Mouse (Mus musculus) gonadal fat pad, adult 2 months (tissue): Measurements from ENCODE around the gene Cdh20. TPM values are rescaled to one million over a fixed set of nuclear protein-coding genes. Genes with fewer than 3 reads are reported as not detected.

Experiments
- DNase-seq: peaks from one replicate; pipeline ENCODE4 v3.0.0-alpha.2; 2012; ENCODE audit warnings: low read depth
- polyA plus RNA-seq: library from polyadenylated mRNA; depleted of rRNA; stranded (reverse); fragments of >200 nt; gene quantifications from 2 replicates; pipeline ENCODE4 v1.2.3, GENCODE M21; 2012; rRNA removed

The Cdh20 gene
- 0.44 TPM in 1 of 2 replicates, not detected in the other for polyA plus RNA-seq

DNA sequence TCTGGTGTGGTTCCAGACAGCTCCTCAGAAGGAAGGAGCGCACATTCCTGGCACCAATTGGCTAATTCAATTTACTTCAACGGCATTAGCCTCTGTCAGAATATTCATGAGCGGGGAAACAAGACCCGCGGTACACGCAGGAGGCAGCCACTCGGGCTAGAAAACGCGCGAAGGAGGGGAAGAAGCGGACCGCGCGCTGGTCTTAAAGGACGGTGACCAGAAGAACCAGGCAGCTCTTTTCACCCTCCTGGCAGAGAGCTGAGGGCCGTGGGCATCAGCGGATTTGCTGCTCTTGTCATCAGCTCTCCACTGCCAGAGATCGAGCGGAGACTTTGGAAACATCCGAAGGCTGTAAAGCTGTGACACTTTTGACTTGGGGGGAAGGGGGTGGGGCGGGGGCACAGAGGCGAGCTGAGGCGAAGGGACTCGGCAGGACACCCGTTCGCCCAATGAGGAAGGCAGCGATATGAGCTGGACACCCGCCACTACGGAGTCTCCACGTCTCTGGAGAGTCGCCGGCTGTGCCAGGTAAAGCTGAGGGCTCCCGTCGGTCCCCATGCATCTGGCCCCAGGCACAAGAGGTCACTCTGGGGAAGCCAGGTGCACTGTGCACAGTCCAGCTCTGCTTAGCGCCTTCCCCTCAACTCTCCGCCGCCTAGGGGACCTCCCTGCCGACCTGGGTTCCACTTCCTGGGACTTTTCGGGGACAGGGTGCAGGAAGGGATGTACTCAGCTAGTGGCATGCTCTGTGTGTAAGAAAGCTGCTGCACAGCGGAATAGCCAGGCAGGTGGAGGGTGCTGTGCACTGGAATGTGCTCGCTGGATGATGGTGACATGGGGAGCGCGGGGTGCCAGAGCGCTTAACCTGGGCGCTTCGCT is at the start of gene Cdh20:
Gene Cdh20 (plus strand): TSS at position 159 of the 879 bp plus-strand sequence.
- DNase-seq = no peak

DNA sequence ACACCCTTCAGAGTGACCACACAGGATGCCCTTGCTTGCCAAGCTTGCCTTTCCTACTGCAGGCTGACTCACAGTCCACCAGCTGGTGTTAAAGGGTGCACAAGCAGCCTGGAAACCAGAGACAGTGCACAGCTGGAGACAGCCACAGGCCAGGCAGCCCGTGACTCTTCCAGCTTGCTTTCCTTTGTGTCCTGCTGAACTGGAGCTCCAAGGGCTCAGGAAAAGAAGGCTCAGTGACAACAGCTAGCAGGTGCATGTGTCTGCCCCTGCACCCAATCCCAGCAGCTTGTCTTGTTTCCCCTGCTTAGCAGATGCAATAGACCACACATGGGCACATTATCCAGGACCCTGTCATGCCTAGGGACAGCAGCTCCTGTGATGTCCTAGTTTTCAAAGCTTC is 21.5 kb upstream of the Cdh20 start:
- no peak for DNase-seq

DNA sequence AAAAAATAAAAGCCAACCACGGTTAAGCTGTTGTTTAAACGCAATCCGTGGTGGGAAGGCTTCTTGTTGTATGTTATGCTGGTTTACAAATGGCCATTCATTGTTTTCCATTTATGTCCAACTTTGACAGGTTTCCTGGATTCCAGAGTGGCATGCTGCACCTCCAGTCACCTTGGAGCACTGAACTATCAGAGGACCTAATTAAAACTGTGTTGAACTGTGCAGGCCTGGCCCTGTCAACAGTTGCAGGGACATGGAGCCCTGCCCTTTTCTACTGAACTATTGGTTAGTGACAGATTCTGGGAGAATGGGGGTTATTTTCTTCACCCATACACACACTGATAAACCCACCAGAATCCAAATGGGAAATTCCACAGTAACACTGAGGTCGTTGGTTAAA is 20.9 kb upstream of the Cdh20 start:
- DNase-seq = no peak

GRCm38 (mm10) chr1:104754483-104754882 is 13.8 kb upstream of the Cdh20 start:
- no peak for DNase-seq

DNA sequence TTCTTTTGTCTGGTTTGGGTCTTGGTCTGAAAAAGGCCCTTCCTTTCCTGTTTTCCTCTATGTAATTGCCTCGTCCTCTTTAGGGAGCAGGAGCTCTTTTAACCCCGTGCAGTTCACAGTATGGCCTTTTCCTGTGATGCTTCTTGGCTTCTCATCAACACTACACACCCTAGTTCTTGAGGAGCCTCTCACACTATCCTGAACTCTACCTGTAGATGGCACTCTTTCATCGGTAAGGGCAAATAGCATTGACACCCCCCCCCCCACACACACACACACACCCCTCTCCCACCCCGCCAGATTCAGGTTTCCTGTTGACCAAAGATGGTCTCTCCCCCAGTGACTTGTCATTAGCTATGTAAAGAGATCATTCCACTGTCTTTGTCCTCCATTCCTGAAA is 12.4 kb upstream of the Cdh20 start:
- no peak for DNase-seq

- DNase-seq = no peak
These were observed 900 bp downstream of the Cdh20 start for GRCm38 (mm10) chr1:104769250-104769607.

GRCm38 (mm10) chr1:104771937-104772336 is 3.6 kb downstream of the Cdh20 start:
- no peak for DNase-seq

GRCm38 (mm10) chr1:104773207-104773606 is 4.9 kb downstream of the Cdh20 start:
- no peak for DNase-seq

GRCm38 (mm10) chr1:104793488-104793887 is 25.2 kb downstream of the Cdh20 start:
- no peak for DNase-seq

- DNase-seq = no peak
These were observed 27.8 kb downstream of the Cdh20 start for GRCm38 (mm10) chr1:104796146-104796545.

DNA sequence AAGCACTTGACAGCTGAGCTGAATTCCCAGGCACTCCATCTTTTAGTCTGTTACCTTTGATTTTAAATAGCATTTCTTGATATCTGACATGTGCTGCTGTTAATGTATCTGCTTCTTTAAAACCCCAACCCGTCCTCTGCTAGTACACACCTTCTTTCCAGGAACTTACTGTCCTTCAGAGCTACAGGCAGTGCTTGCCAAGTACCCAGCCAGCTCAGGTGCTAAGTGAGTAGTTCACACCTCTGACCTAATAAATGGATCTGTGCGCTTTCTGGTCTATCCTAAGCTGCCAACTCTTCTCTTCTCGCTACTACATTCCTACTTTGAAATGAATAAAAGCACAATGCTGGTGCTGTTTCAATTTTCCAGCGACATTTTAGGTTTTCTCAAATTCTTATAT is 28.8 kb downstream of the Cdh20 start:
- DNase-seq = no peak

- DNase-seq = no peak
These were observed 36.4 kb downstream of the Cdh20 start for GRCm38 (mm10) chr1:104804746-104805145.

GRCm38 (mm10) chr1:104807214-104807613 is 38.9 kb downstream of the Cdh20 start:
- DNase-seq = no peak

- DNase-seq = no peak
These were observed 49.2 kb downstream of the Cdh20 start for GRCm38 (mm10) chr1:104817510-104817909.

- DNase-seq = no peak
These were observed 59.8 kb downstream of the Cdh20 start for GRCm38 (mm10) chr1:104828106-104828505.

- no peak for DNase-seq
These were observed 70.0 kb downstream of the Cdh20 start for GRCm38 (mm10) chr1:104838206-104838915.

GRCm38 (mm10) chr1:104839051-104839450 is 70.7 kb downstream of the Cdh20 start:
- DNase-seq = no peak

DNA sequence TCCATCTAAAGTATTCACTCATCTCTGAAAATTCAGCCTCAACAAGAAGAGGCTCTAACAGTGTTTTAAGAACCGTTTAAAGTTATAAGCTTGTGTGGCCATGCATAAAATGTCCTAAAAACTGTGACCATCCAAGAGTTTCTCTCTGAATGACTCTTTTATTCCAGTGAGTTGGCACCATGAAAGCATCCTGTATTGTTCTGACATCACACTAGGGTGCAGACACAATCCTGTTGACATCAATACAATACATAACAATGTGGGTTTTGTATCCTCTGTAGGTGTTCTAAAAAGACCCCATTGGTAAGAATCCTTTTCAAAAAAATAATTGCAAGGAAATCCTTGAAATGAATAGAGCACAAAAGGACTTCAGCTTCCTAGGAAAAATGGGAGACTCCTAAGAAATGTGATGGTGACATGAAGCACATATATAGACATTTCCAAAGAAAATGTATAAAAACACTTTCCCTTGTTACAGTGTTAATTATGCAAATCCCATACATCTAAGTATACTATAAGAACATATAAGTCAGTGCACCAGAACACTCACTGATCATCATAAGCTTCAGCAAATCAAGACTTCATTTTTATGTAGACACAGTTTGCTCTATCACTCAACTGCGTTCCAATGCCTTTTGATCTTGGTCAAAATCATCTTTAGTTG is 80.1 kb downstream of the Cdh20 start:
- no peak for DNase-seq

DNA sequence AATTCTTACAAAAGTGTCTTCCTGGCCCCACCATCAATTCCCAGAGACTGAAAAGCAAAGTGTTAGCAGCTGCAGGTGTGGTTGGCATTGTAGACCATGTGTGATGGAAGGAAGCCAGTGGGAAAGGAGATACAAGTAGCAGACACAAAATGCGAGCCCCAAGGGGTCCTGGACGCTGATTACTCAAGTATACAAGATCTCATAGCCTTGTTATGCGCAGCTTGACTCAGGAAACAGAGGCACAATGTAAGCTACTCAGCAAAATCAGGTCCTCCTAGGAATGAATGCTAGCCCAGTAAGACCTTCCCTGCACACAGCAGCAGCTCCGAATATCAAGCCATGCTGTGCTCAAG is 80.6 kb downstream of the Cdh20 start:
- DNase-seq = no peak

GRCm38 (mm10) chr1:104877384-104877783 is 109.1 kb downstream of the Cdh20 start:
- DNase-seq = no peak

DNA sequence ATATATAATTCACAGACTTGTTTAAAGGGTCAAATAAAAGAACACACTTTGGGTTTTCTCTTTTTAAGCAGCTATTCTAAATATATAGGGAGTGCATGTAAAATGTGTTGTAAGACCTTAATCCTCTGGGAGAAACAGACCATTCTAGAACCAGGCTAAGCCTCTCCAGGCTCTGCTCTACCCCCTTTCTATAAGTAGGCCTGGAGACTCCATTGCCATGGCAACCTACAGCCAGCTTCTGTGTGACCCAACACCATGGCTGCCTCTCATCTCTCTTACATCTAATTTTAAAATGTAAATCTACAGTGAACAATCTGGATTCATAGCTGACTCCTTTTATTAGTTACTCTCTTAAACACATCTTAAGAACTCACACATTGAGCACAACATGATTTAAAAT is 133.5 kb downstream of the Cdh20 start:
- DNase-seq = no peak

DNA sequence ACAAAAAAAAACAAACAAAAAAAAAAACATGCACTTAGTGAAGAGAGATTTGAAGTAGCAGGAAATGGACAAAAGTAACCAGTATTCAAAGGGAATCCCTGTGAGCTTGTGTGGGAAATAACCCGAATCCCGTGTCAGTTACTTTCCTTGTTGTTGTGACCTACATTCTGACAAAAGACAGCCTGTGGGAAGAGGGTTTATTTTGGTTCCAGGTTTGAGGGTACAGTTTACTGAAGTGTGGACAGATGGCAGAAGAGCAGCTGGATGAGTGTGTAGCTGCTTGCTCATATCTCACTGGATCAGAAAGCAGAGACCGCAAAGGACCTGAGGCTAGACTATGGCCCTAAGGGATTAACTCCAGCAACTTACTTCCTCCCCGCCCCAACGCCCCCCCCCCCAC is 135.1 kb downstream of the Cdh20 start:
- no peak for DNase-seq

DNA sequence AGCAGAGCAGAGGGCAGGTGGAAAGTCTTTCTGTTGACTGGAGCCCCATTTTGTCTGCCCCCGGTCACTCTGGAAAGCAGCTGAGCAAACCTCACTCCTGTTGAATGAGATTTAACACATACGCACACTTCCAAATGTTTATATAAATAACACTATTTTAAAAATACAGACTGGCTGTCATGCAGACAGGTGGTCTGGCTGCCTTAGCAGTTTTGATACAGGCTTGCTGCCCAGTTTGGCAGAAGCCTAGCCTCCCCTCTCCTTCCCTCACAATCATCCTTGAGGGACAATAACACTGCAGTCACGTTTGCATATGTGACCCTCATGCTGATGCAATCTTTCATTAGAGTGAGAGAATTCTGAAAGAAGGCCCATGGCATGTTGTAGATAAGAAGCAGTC is 144.1 kb downstream of the Cdh20 start:
- no peak for DNase-seq
